Mouse (Mus musculus) thymus, adult 2 months (tissue): ENCODE measurements around the gene Kifc3.

ENCODE experiments used
- CTCF ChIP-seq: fragments of 200-500 bp; IDR thresholded peaks from 2 replicates; pipeline ENCODE4 v1.5.1; 2012; ENCODE audit warnings: mild to moderate bottlenecking, control low read depth, low read length, moderate library complexity, borderline replicate concordance; ENCODE audit not compliant: control insufficient read depth, poor library complexity, insufficient read depth; ENCODE audit errors: extremely low read depth
- POLR2A ChIP-seq: fragments of 200-500 bp; IDR thresholded peaks from 2 replicates; pipeline ENCODE4 v1.6.1; 2012; ENCODE audit warnings: mild to moderate bottlenecking, low read length, control low read depth, moderate library complexity; ENCODE audit not compliant: control insufficient read depth, poor library complexity, insufficient read depth; ENCODE audit errors: extremely low read depth

DNA sequence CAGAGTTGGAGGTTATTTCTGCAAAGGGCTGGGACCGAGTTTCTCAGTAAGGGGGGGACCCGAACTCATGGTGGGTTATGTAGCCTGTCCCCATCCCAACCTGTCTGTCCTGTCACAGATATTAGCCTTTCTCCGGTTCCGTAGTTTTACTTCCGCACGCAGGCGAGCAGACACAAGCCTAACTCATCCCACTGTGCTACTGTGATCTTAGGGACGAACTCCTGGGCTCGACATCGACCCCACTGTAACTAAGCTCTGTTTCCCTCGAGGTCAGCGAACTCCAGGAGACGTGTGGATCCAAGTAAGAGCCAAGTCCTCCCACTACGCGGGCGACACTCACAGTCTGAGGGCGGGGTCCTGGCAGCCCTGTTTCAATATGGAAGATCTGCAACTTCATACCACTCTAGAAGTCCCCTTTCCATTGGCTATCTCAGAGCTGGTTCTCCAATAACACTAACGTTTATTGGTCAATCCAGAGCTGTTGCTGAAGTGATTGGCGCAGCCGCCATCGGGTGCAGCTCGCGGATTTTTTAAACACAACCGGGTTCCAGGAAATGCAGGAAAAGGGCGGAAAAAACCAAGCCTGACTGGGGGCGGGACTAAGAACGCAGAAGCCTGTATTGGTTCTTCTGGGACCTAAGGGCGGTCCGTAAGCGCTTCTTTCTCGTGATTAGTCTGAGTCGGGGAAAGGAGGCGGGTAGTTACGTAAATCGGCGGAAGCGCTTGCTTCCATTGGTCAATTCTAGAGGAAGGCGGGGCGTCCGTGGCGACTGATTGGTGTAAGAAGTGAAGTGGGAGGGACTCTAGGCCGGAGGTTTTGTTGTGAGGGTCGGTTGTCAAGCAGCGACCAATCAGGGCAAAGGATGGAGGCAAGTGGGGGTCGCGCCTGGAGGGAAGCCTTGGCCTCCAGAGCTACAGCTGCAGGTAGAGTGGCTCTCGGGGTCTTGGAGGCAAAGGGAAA is 122.0 kb downstream of the Kifc3 start, which contains the start of gene Katnb1:
- TF ChIP-seq CTCF, result no peak
- peak; percentile 84 for TF ChIP-seq POLR2A
